Mouse (Mus musculus): ENCODE results near the gene Nav2. TPM values are rescaled to one million over a fixed set of nuclear protein-coding genes. Genes with fewer than 3 reads are reported as not detected.

Nav2 gene
- total and polyA plus RNA-seq, 3 experiments: under 0.01 TPM; not detected in 2

DNA sequence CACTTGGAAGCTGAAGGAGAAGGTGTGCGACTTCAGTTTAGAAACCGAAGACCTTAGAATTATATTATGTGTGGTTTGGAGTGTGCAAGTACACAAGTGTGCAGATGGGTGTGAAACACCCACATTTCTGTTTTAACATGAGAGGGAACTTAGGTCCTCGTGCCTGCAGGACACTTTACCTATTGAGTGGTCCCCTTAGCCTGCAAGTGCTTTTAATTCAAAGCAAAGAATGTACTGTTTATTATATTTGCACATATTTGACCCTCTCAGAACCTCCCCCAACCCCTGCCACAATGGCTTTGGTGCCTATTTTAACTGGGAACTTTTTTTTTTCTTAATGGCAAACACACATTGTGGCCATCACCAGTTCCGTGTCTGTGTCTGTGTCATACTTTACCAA is 334.6 kb downstream of the Nav2 start:
- H3K9ac ChIP-seq (ENCODE audit: insufficient read depth, low read depth): no peak overlapping the region
- no peak overlapping the region for H3K27ac ChIP-seq (ENCODE audit: insufficient read depth, low read depth)
- no peak for DNase-seq (ENCODE audit: extremely low read depth)
- H3K27me3 ChIP-seq (replicated peaks): peaks cover 87% of the 10 kb centered on the region
- no peak overlapping the region for H3K4me3 ChIP-seq (replicated peaks in 1 of 3; ENCODE audit: low read depth in 2 of 3, low read length in 2 of 3, poor library complexity in 1 of 3)
- TF ChIP-seq SMC3 (IDR thresholded peaks at IDR 0.05; ENCODE audit: low read depth, low read length): no peak
- H3K4me2 ChIP-seq (ENCODE audit: insufficient read depth, low read depth, poor library complexity, severe bottlenecking): no peak overlapping the region
- peaks cover 16% of the 10 kb centered on the region for H3K9me3 ChIP-seq (replicated peaks; ENCODE audit: low read length)
- peaks cover 0 to 2% of the 10 kb centered on the region in 2 experiments; a peak in 2 of 4 replicates for H3K4me1 ChIP-seq (ENCODE audit: control insufficient read depth in 1 of 2, insufficient read depth in 2 of 2)
- H3K79me2 ChIP-seq (replicated peaks; ENCODE audit: control insufficient read depth, extremely low read depth, insufficient read depth, poor library complexity, severe bottlenecking): no peaks in the 10 kb centered on the region
- in situ Hi-C loops (cut with MboI; ENCODE audit: low pct_ligation_motif_present, low pct_unique_long_range_greater_than_20kb, low sequenced_read_pairs): no loop called here
- H3K36me3 ChIP-seq (replicated peaks in 1 of 2; ENCODE audit: control insufficient read depth in 1 of 2, insufficient read depth in 1 of 2, low read length in 1 of 2): no peaks in the 10 kb centered on the region
- dilution Hi-C loops (cut with MboI; ENCODE audit: extremely low pct_ligation_motif_present, extremely low pct_unique_long_range_greater_than_20kb, low sequenced_read_pairs): no loop called here

DNA sequence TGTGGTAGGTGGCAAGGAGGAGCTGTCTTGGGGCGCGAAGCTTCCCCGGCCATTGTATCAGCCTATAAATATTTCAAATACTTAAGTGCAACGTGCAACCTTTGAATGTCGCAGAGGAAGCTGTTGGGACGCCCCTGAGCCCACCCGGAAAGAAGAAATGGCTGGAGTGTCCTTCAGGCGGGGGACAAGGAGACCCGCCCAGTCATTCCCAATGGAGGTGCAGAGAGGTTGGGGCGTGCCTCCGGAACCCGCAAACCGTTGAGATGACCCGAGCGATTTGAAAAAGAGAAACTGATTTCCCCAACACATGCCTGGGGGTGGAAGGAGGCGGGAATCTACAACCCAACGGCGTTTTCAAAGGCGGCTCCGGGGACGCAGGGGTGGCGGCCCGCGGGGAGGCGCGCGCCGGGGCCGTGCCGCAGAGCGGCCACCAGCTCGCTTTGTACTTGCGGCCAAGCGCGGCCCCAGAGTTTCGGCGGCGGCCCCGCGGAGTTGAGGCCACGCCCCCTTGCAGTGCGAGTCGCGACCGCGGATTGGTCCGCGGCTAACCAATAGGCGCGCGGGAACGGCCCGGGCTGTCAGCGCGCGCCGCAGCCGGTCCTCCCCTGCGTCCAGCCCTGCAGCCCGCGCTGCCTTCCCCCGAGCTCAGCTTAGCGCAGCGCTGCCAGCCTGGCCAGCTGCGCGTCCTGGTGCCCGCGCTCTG is 337.2 kb downstream of the Nav2 start:
- in situ Hi-C loops (cut with MboI; ENCODE audit: low pct_ligation_motif_present, low pct_unique_long_range_greater_than_20kb, low sequenced_read_pairs) (no loop called here), dilution Hi-C loops (cut with MboI; ENCODE audit: extremely low pct_ligation_motif_present, extremely low pct_unique_long_range_greater_than_20kb, low sequenced_read_pairs) (no loop called here)
- no peaks in the 10 kb centered on the region for H3K79me2 ChIP-seq (replicated peaks; ENCODE audit: control insufficient read depth, extremely low read depth, insufficient read depth, poor library complexity, severe bottlenecking)
- peaks cover 16% of the 10 kb centered on the region for H3K9me3 ChIP-seq (replicated peaks; ENCODE audit: low read length)
- H3K9ac ChIP-seq (ENCODE audit: insufficient read depth, low read depth): no peak overlapping the region
- peak overlapping the region; percentile 45 for H3K4me2 ChIP-seq (ENCODE audit: insufficient read depth, low read depth, poor library complexity, severe bottlenecking)
- H3K36me3 ChIP-seq (replicated peaks in 1 of 2; ENCODE audit: control insufficient read depth in 1 of 2, insufficient read depth in 1 of 2, low read length in 1 of 2): no peaks in the 10 kb centered on the region
- no peak overlapping the region for H3K27ac ChIP-seq (ENCODE audit: insufficient read depth, low read depth)
- peak; percentile 13 for DNase-seq (ENCODE audit: extremely low read depth)
- H3K27me3 ChIP-seq (replicated peaks): peaks cover 84% of the 10 kb centered on the region
- TF ChIP-seq EP300 (IDR thresholded peaks at IDR 0.05; ENCODE audit: low read length) (no peak), RCOR1 (conservative IDR thresholded peaks at IDR 0.05; ENCODE audit: low read depth, low read length) (no peak), JUN (IDR thresholded peaks at IDR 0.05; ENCODE audit: insufficient read depth, low read depth, low read length) (no peak), MXI1 (IDR thresholded peaks at IDR 0.05; ENCODE audit: low read depth, low read length) (no peak), MAFK (IDR thresholded peaks at IDR 0.05; ENCODE audit: insufficient replicate concordance, low read length) (no peak), ZC3H11A (IDR thresholded peaks at IDR 0.05; ENCODE audit: low read depth, low read length) (no peak), CHD1 (IDR thresholded peaks at IDR 0.05; ENCODE audit: low read depth, low read length) (no peak), RAD21 (IDR thresholded peaks at IDR 0.05; ENCODE audit: low read depth, low read length) (no peak), NRF1 (IDR thresholded peaks at IDR 0.05; ENCODE audit: low read depth, low read length) (no peak; the same call in 1 of the 2 replicates), IRF4 (IDR thresholded peaks at IDR 0.05; ENCODE audit: low read depth, low read length) (no peak), POLR2A (IDR thresholded peaks at IDR 0.05; ENCODE audit: low read depth, low read length) (no peak), MAX (IDR thresholded peaks at IDR 0.05; ENCODE audit: low read length) (no peak), BHLHE40 (IDR thresholded peaks at IDR 0.05; ENCODE audit: low read depth, low read length) (no peak), SMC3 (IDR thresholded peaks at IDR 0.05; ENCODE audit: low read depth, low read length) (no peak), CHD2 (IDR thresholded peaks at IDR 0.05; ENCODE audit: low read length) (no peak)
- H3K4me3 ChIP-seq (replicated peaks in 1 of 3; ENCODE audit: low read depth in 2 of 3, low read length in 2 of 3, poor library complexity in 1 of 3): no peak overlapping the region
- H3K4me1 ChIP-seq (ENCODE audit: control insufficient read depth in 1 of 2, insufficient read depth in 2 of 2): peaks cover 0 to 2% of the 10 kb centered on the region in 2 experiments; a peak in 2 of 4 replicates
